ENCODE assay signal across 22 mouse cellular contexts in the genomic region with DNA sequence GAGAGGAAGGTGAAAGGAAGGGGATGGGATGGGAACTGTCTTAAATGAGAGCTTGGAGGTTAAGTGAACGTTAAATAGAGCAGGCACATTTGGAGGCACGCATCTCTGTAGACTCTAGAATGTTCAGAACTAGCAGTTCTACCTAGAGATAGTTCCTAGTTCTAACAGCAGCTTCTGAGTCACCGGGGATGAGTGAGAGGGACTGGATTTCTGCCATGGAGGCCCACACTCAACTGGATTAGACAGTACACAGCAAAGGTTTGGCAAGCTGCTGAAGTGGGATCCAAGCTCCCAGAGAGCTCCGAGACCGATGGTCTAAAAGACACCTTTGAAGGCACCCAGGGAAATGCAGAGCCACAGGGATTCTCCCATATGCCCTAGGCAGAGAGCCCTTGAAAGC.
A peak's percentile ranks its signal among the peaks of the same experiment; 100 is the strongest.
DNase-seq lines count a peak whose midpoint lies in the region; ATAC-seq and TF ChIP-seq lines count a peak whose summit lies in the region.
"Had no signal": no experiment of that assay in that cellular context is flagged by ENCODE, and none has a peak within 500 bp of the region (broad histone marks: within the 10 kb centered on the region; RNA-seq: fewer than 3 reads in every experiment).

No protein-coding gene starts in this region.

- no peaks in the 10 kb centered on the region for H3K9me3 ChIP-seq in midbrain, embryonic 16.5 days (replicated peaks; ENCODE audit: control insufficient read depth, low read length, poor library complexity, severe bottlenecking)
- H3K9me3 ChIP-seq: heart, embryonic 15.5 days; intestine, embryonic 15.5 days; liver, embryonic 15.5 days; midbrain, embryonic 13.5 days; neural tube, embryonic 15.5 days had no signal

- no peak for TF ChIP-seq POLR2A in testis, adult 2 months (IDR thresholded peaks at IDR 0.05; ENCODE audit: control insufficient read depth, low read depth, low read length)

- H3K4me1 ChIP-seq in testis, adult 2 months (ENCODE audit: control insufficient read depth, insufficient read depth, low read length), result no peaks in the 10 kb centered on the region; the same call in 1 of the 2 replicates
- H3K4me1 ChIP-seq in midbrain, embryonic 16.5 days (ENCODE audit: control insufficient read depth, insufficient read depth, low read length), result no peaks in the 10 kb centered on the region
- H3K4me1 ChIP-seq: heart, embryonic 15.5 days; intestine, embryonic 15.5 days; midbrain, embryonic 13.5 days; neural tube, embryonic 15.5 days had no signal

- 77% methylated on average over 5 of the region's 5 CpGs for WGBS in midbrain, embryonic 16.5 days

- no peaks in the 10 kb centered on the region for H3K36me3 ChIP-seq in testis, adult 2 months (ENCODE audit: control insufficient read depth, insufficient read depth, low read length)
- no peaks in the 10 kb centered on the region for H3K36me3 ChIP-seq in midbrain, embryonic 16.5 days (ENCODE audit: control insufficient read depth, insufficient read depth, low read length)
- H3K36me3 ChIP-seq: heart, embryonic 15.5 days; intestine, embryonic 15.5 days; liver, embryonic 15.5 days; midbrain, embryonic 13.5 days; neural tube, embryonic 15.5 days had no signal

- no peak for DNase-seq in testis, postnatal 14 days (ENCODE audit: low spot score)
- DNase-seq in layer of hippocampus, adult 9-11 months, result peak; percentile 71
- DNase-seq in left cerebral cortex, postnatal 36 days (ENCODE audit: low spot score in 2 of 2), result peak; percentile 60 to 61
- no peak for DNase-seq in spleen, postnatal 10 days (ENCODE audit: low spot score in 2 of 2)
- DNase-seq in T-cell, adult 2 months (ENCODE audit: low spot score), result no peak
- DNase-seq: cerebellum, adult 11 months; cerebellum, postnatal 14 days; embryo, embryonic 11 days; heart, adult 2 months; kidney, postnatal 4 days; spleen, adult 18-20 months; thymus, postnatal 36 days had no signal

- no peak overlapping the region for H3K27ac ChIP-seq in testis, adult 2 months (ENCODE audit: control insufficient read depth, insufficient read depth, low read depth, low read length)
- no peak overlapping the region for H3K27ac ChIP-seq in midbrain, embryonic 16.5 days (ENCODE audit: low read length)
- H3K27ac ChIP-seq: heart, adult 2 months; heart, embryonic 15.5 days; hindbrain, embryonic 14.5 days; intestine, embryonic 15.5 days; liver, embryonic 15.5 days; midbrain, embryonic 13.5 days; neural tube, embryonic 15.5 days had no signal

- intact Hi-C loops in left cerebral cortex, postnatal 36 days (cut with DNase I), result no loop called here

- H3K9ac ChIP-seq in midbrain, embryonic 16.5 days (ENCODE audit: low read depth, low read length), result no peak overlapping the region
- H3K9ac ChIP-seq: heart, embryonic 15.5 days; hindbrain, embryonic 14.5 days; intestine, embryonic 15.5 days; liver, embryonic 15.5 days; midbrain, embryonic 13.5 days; neural tube, embryonic 15.5 days had no signal

- ATAC-seq in midbrain, embryonic 16.5 days, result no peak
- ATAC-seq: intestine, embryonic 15.5 days; lung, postnatal 0 days; midbrain, embryonic 13.5 days had no signal

- TF ChIP-seq CTCF in testis, adult 2 months (IDR thresholded peaks at IDR 0.05; ENCODE audit: control insufficient read depth, insufficient read depth, insufficient replicate concordance, low read depth, low read length), result no peak

- peak overlapping the region; percentile 25; the same call in 1 of the 2 replicates for H3K4me3 ChIP-seq in testis, adult 2 months (ENCODE audit: control insufficient read depth, low read depth, low read length)
- no peak overlapping the region for H3K4me3 ChIP-seq in midbrain, embryonic 16.5 days (ENCODE audit: low read depth, low read length)
- H3K4me3 ChIP-seq: heart, adult 2 months; heart, embryonic 15.5 days; intestine, embryonic 15.5 days; liver, embryonic 15.5 days; midbrain, embryonic 13.5 days; myocyte; neural tube, embryonic 15.5 days had no signal

- H3K27me3 ChIP-seq in testis, adult 2 months (ENCODE audit: control insufficient read depth, insufficient read depth, low read length), result no peaks in the 10 kb centered on the region
- no peaks in the 10 kb centered on the region for H3K27me3 ChIP-seq in midbrain, embryonic 16.5 days (ENCODE audit: control insufficient read depth, insufficient read depth, low read depth, low read length)
- H3K27me3 ChIP-seq: heart, embryonic 15.5 days; intestine, embryonic 15.5 days; liver, embryonic 15.5 days; midbrain, embryonic 13.5 days; neural tube, embryonic 15.5 days had no signal

- H3K4me2 ChIP-seq in midbrain, embryonic 16.5 days (ENCODE audit: low read length), result no peak overlapping the region
- H3K4me2 ChIP-seq: heart, embryonic 15.5 days; hindbrain, embryonic 14.5 days; intestine, embryonic 15.5 days; liver, embryonic 15.5 days; midbrain, embryonic 13.5 days; neural tube, embryonic 15.5 days had no signal

Comparison
In these comparisons a context has a peak if more than half of its experiments do, and no peak if none do; other contexts are left out.
1. DNase-seq: peak in layer of hippocampus, adult 9-11 months (single experiment) and left cerebral cortex, postnatal 36 days (2 of 2); none in testis, postnatal 14 days (single experiment), spleen, postnatal 10 days (0 of 2) and T-cell, adult 2 months (single experiment).